Mouse (Mus musculus): ENCODE results near the gene Mterf4.
A peak's percentile ranks its signal among the peaks of the same experiment; 100 is the strongest.
"Not testable (repeated sequence)": the region's sequence is repeated elsewhere in the genome, so short reads cannot be mapped to it uniquely, and the experiment has no call there.

Mterf4 gene

GRCm38 (mm10) chr1:93305581-93306337 is at the start of gene Mterf4:
Mterf4 (minus strand) TSS chr1:93305915.
- peak; percentile 63 to 64 for DNase-seq (ENCODE audit: low spot score in 2 of 2)

GRCm38 (mm10) chr1:93352724-93353123 is 47.0 kb upstream of the Mterf4 start:
- DNase-seq (ENCODE audit: low spot score in 2 of 2) = no peak

- DNase-seq (ENCODE audit: low spot score in 2 of 2) = no peak
Observed at GRCm38 (mm10) chr1:93349701-93350100, 44.0 kb upstream of the Mterf4 start.

GRCm38 (mm10) chr1:93347176-93347575 is 41.5 kb upstream of the Mterf4 start:
- no peak for DNase-seq (ENCODE audit: low spot score in 2 of 2)

GRCm38 (mm10) chr1:93343504-93344047 is 37.9 kb upstream of the Mterf4 start:
- DNase-seq (ENCODE audit: low spot score in 2 of 2) = peak; percentile 94 to 95

- peak; percentile 94 to 96 for DNase-seq (ENCODE audit: low spot score in 2 of 2)
Observed at GRCm38 (mm10) chr1:93342648-93343503, 37.2 kb upstream of the Mterf4 start, which contains the start of the genes Ppp1r7 and Pask. Ppp1r7 (plus strand) TSS chr1:93342854. Pask (minus strand) TSS chr1:93343482.

- no peak for DNase-seq (ENCODE audit: low spot score in 2 of 2)
Observed at GRCm38 (mm10) chr1:93334621-93335020, 28.9 kb upstream of the Mterf4 start.

- DNase-seq (ENCODE audit: low spot score in 2 of 2) = no peak
Observed at GRCm38 (mm10) chr1:93326446-93326845, 20.7 kb upstream of the Mterf4 start.

GRCm38 (mm10) chr1:93323973-93324372 is 18.3 kb upstream of the Mterf4 start:
- DNase-seq (ENCODE audit: low spot score in 2 of 2) = no peak

GRCm38 (mm10) chr1:93300578-93300977 is 5.1 kb downstream of the Mterf4 start:
- DNase-seq (ENCODE audit: low spot score in 2 of 2) = peak; percentile 10 to 19

- no peak for DNase-seq (ENCODE audit: low spot score in 2 of 2)
Observed at GRCm38 (mm10) chr1:93299791-93300190, 5.9 kb downstream of the Mterf4 start.

- DNase-seq (ENCODE audit: low spot score in 2 of 2) = not testable (repeated sequence)
Observed at GRCm38 (mm10) chr1:93294491-93294890, 11.2 kb downstream of the Mterf4 start.

GRCm38 (mm10) chr1:93292006-93292405 is 13.7 kb downstream of the Mterf4 start:
- no peak for DNase-seq (ENCODE audit: low spot score in 2 of 2)

- no peak for DNase-seq (ENCODE audit: low spot score in 2 of 2)
Observed at GRCm38 (mm10) chr1:93291591-93291990, 14.1 kb downstream of the Mterf4 start.

GRCm38 (mm10) chr1:93290956-93291355 is 14.8 kb downstream of the Mterf4 start:
- DNase-seq (ENCODE audit: low spot score in 2 of 2) = no peak

GRCm38 (mm10) chr1:93289678-93290214 is 16.0 kb downstream of the Mterf4 start:
- DNase-seq (ENCODE audit: low spot score in 2 of 2) = no peak

GRCm38 (mm10) chr1:93277041-93277440 is 28.7 kb downstream of the Mterf4 start:
- DNase-seq (ENCODE audit: low spot score in 2 of 2) = no peak

GRCm38 (mm10) chr1:93275561-93275960 is 30.2 kb downstream of the Mterf4 start:
- DNase-seq (ENCODE audit: low spot score in 2 of 2) = no peak

- no peak for DNase-seq (ENCODE audit: low spot score in 2 of 2)
Observed at GRCm38 (mm10) chr1:93272409-93272821, 33.3 kb downstream of the Mterf4 start.

GRCm38 (mm10) chr1:93271751-93272150 is 34.0 kb downstream of the Mterf4 start:
- no peak for DNase-seq (ENCODE audit: low spot score in 2 of 2)

GRCm38 (mm10) chr1:93270516-93271240 is 35.0 kb downstream of the Mterf4 start:
- DNase-seq (ENCODE audit: low spot score in 2 of 2) = no peak
